Mouse (Mus musculus) left cerebral cortex, postnatal 4 days (tissue): Measurements from ENCODE around the gene S1pr2. TPM values are rescaled to one million over a fixed set of nuclear protein-coding genes. Genes with fewer than 3 reads are reported as not detected.

Experiments
- microRNA-seq: library from miRNA; unstranded; fragments of <30 nt; microRNA quantifications from one replicate; pipeline ENCODE4 v1.2.0, GENCODE M21; 2022
- total RNA-seq, 2 experiments: library from RNA; stranded (reverse); gene quantifications; 2 replicates each; pipeline ENCODE4 v1.2.3; 2021

The S1pr2 gene
- total RNA-seq, 2 experiments from 2014 or later: 4.5 to 5.5 TPM

Small RNA genes lying within 50 kb of the gene (microRNA-seq; reads per million reads assigned to microRNA genes)
- gene Mir7081: 0.90 reads per million

Other genes with a start within 250 kb of the S1pr2 start
- 100 to 1,000 TPM; 229 to 241 TPM for gene Olfm2, start 230.4 kb downstream of the S1pr2 start, total RNA-seq
- gene Col5a3, start 161.7 kb downstream of the S1pr2 start, total RNA-seq: 1 to 10 TPM in 1 of 2 experiments, under 1 TPM in 1; 0.90 to 1.2 TPM
- gene Rdh8, start 158.3 kb downstream of the S1pr2 start, total RNA-seq: not detected
- 10 to 100 TPM; 33.3 to 42.2 TPM for gene A230050P20Rik, start 108.1 kb downstream of the S1pr2 start, total RNA-seq
- gene Angptl6, start 97.1 kb downstream of the S1pr2 start, total RNA-seq: 10 to 100 TPM in 1 of 2 experiments, 1 to 10 TPM in 1; 9.9 to 10.9 TPM
- gene Ppan, start 88.6 kb downstream of the S1pr2 start, total RNA-seq: 10 to 100 TPM; 37.9 to 43.0 TPM
- 100 to 1,000 TPM; 144 to 147 TPM for gene Eif3g, start 78.2 kb downstream of the S1pr2 start, total RNA-seq
- 10 to 100 TPM; 86.1 to 88.5 TPM for gene Dnmt1, start 16.9 kb downstream of the S1pr2 start, total RNA-seq
- gene Mrpl4, start 26.0 kb upstream of the S1pr2 start, total RNA-seq: 10 to 100 TPM; 45.2 to 49.3 TPM
- gene Icam1, start 39.2 kb upstream of the S1pr2 start, total RNA-seq: 1 to 10 TPM; 2.5 to 2.8 TPM
- gene Icam4, start 52.6 kb upstream of the S1pr2 start, total RNA-seq: not detected
- 10 to 100 TPM; 28.1 to 41.3 TPM for gene Icam5, start 55.3 kb upstream of the S1pr2 start, total RNA-seq
- gene Zglp1, start 90.3 kb upstream of the S1pr2 start, total RNA-seq: not detected
- 1 to 10 TPM; 1.9 TPM for gene Gm49373, start 96.3 kb upstream of the S1pr2 start, total RNA-seq
- gene Fdx1l, start 96.8 kb upstream of the S1pr2 start, total RNA-seq: 10 to 100 TPM; 36.6 to 38.2 TPM
- 1 to 10 TPM; 3.3 to 4.1 TPM for gene Gm38431, start 115.2 kb upstream of the S1pr2 start, total RNA-seq
- 10 to 100 TPM; 36.8 to 37.9 TPM for gene Raver1, start 115.2 kb upstream of the S1pr2 start, total RNA-seq
- gene Tyk2, start 154.5 kb upstream of the S1pr2 start, total RNA-seq: 10 to 100 TPM; 16.1 to 16.7 TPM
- gene Cdc37, start 173.2 kb upstream of the S1pr2 start, total RNA-seq: 100 to 1,000 TPM; 125 TPM
- gene Pde4a, start 188.9 kb upstream of the S1pr2 start, total RNA-seq: 10 to 100 TPM; 44.4 to 47.3 TPM